ENCODE assay signal across 8 mouse cellular contexts in genomic region chr16:91464594-91465504, GRCm38 (mm10). TPM values are rescaled to one million over a fixed set of nuclear protein-coding genes. Genes with fewer than 3 reads are reported as not detected.
DNase-seq lines count a peak whose midpoint lies in the region; ATAC-seq lines count a peak whose summit lies in the region.

No protein-coding gene starts in this region.

- H3K27me3 ChIP-seq in forebrain, embryonic 14.5 days (replicated peaks; ENCODE audit: control insufficient read depth, insufficient read depth, low read length) = no peaks in the 10 kb centered on the region
- H3K27me3 ChIP-seq in liver, embryonic 16.5 days (ENCODE audit: control insufficient read depth, insufficient read depth, low read depth, low read length) = no peaks in the 10 kb centered on the region
- no peaks in the 10 kb centered on the region for H3K27me3 ChIP-seq in neural tube, embryonic 13.5 days

- peak overlapping the region; percentile 71 for H3K9ac ChIP-seq in forebrain, embryonic 14.5 days (ENCODE audit: low read length)
- peak overlapping the region; percentile 92 for H3K9ac ChIP-seq in liver, embryonic 16.5 days (ENCODE audit: low read depth, low read length)
- peak overlapping the region; percentile 82 for H3K9ac ChIP-seq in neural tube, embryonic 13.5 days

- no peaks in the 10 kb centered on the region for H3K9me3 ChIP-seq in forebrain, embryonic 14.5 days (replicated peaks; ENCODE audit: control insufficient read depth, low read length)
- no peaks in the 10 kb centered on the region for H3K9me3 ChIP-seq in liver, embryonic 16.5 days (replicated peaks; ENCODE audit: control insufficient read depth, low read length)
- no peaks in the 10 kb centered on the region for H3K9me3 ChIP-seq in neural tube, embryonic 13.5 days

- H3K27ac ChIP-seq in forebrain, embryonic 14.5 days (ENCODE audit: low read depth, low read length) = peak overlapping the region; percentile 79
- H3K27ac ChIP-seq in liver, embryonic 16.5 days (ENCODE audit: low read length) = peak overlapping the region; percentile 94
- peak overlapping the region; percentile 87 for H3K27ac ChIP-seq in neural tube, embryonic 13.5 days (replicated peaks)

- peak overlapping the region; percentile 59 for H3K4me3 ChIP-seq in forebrain, embryonic 14.5 days (ENCODE audit: low read depth, low read length)
- H3K4me3 ChIP-seq in liver, embryonic 16.5 days (ENCODE audit: low read depth, low read length) = peak overlapping the region; percentile 80
- peak overlapping the region; percentile 68 for H3K4me3 ChIP-seq in neural tube, embryonic 13.5 days

- no peaks in the 10 kb centered on the region for H3K36me3 ChIP-seq in forebrain, embryonic 14.5 days (ENCODE audit: control insufficient read depth, insufficient read depth, low read length)
- H3K36me3 ChIP-seq in liver, embryonic 16.5 days (ENCODE audit: control insufficient read depth, insufficient read depth) = peaks cover 18% of the 10 kb centered on the region
- H3K36me3 ChIP-seq in neural tube, embryonic 13.5 days = no peaks in the 10 kb centered on the region

- peaks cover 17% of the 10 kb centered on the region for H3K4me1 ChIP-seq in forebrain, embryonic 14.5 days (ENCODE audit: control insufficient read depth, insufficient read depth, low read length)
- peaks cover 54% of the 10 kb centered on the region for H3K4me1 ChIP-seq in liver, embryonic 16.5 days (ENCODE audit: control insufficient read depth, low read depth, low read length)
- H3K4me1 ChIP-seq in neural tube, embryonic 13.5 days (replicated peaks) = peaks cover 25% of the 10 kb centered on the region

- WGBS in forebrain, embryonic 14.5 days = 2% methylated on average over 43 of the region's 44 CpGs
- 4% methylated on average over 44 of the region's 44 CpGs for WGBS in large intestine, adult 2 months
- WGBS in liver, embryonic 16.5 days (ENCODE audit: insufficient replicate concordance) = 1% methylated on average over 44 of the region's 44 CpGs
- whole genome bisulfite sequencing in neural tube, embryonic 13.5 days = 2% methylated on average over 44 of the region's 44 CpGs

- peak; percentile 96 for DNase-seq in ES-CJ7 (ENCODE audit: low read depth, low spot score)
- peak; percentile 81 for DNase-seq in cerebellum, adult 11 months
- DNase-seq in forebrain, embryonic 14.5 days (ENCODE audit: low spot score) = peak; percentile 90
- DNase-seq in heart, postnatal 14 days = peak; percentile 87 to 90
- DNase-seq in large intestine, adult 2 months (ENCODE audit: low read depth, low spot score) = peak; percentile 45
- DNase-seq in telencephalon, adult 2 months (ENCODE audit: low read depth, low spot score) = peak; percentile 83

- peak; percentile 96 for ATAC-seq in forebrain, embryonic 14.5 days
- peak; percentile 89 for ATAC-seq in liver, embryonic 16.5 days (ENCODE audit: low read depth)
- peak; percentile 94 for ATAC-seq in neural tube, embryonic 13.5 days (ENCODE audit: low read depth)

- peak overlapping the region; percentile 91 for H3K4me2 ChIP-seq in forebrain, embryonic 14.5 days (ENCODE audit: low read length)
- H3K4me2 ChIP-seq in liver, embryonic 16.5 days (ENCODE audit: low read depth, low read length) = peak overlapping the region; percentile 68
- peak overlapping the region; percentile 88 for H3K4me2 ChIP-seq in neural tube, embryonic 13.5 days

- intact Hi-C loops in heart, postnatal 14 days (cut with DNase I) = no loop called here

RNA-seq across cellular contexts. Expression of gene Ifnar1, which starts 20.2 kb away (rescaled TPM):
- polyA plus RNA-seq in forebrain, embryonic 14.5 days (2014; fragmentation: Nextera tagmentation; extraction: Ambion mirVana) = 40.4 and 45.6 TPM in 2 replicates
- total RNA-seq in heart, postnatal 14 days (2021) = 10 to 100 TPM; 36.6 to 42.0 TPM
- 16.9 and 23.1 TPM in 2 replicates for polyA plus RNA-seq in large intestine, adult 2 months (2012; rRNA removed)
- polyA plus RNA-seq in liver, embryonic 16.5 days (2015; fragmentation: Nextera tagmentation; extraction: Ambion mirVana) = 21.3 and 25.0 TPM in 2 replicates
- polyA plus RNA-seq in neural tube, embryonic 13.5 days (2015; fragmentation: Nextera tagmentation; extraction: Ambion mirVana) = 46.5 and 50.4 TPM in 2 replicates

RNA-seq across cellular contexts. Expression of gene Il10rb, which starts 58.9 kb away (rescaled TPM):
- 7.7 and 10.5 TPM in 2 replicates for polyA plus RNA-seq in forebrain, embryonic 14.5 days (2014; fragmentation: Nextera tagmentation; extraction: Ambion mirVana)
- 10 to 100 TPM; 86.4 to 94.7 TPM for total RNA-seq in heart, postnatal 14 days (2021)
- 54.1 and 74.1 TPM in 2 replicates for polyA plus RNA-seq in large intestine, adult 2 months (2012; rRNA removed)
- 32.3 and 33.6 TPM in 2 replicates for polyA plus RNA-seq in liver, embryonic 16.5 days (2015; fragmentation: Nextera tagmentation; extraction: Ambion mirVana)
- 11.8 and 13.1 TPM in 2 replicates for polyA plus RNA-seq in neural tube, embryonic 13.5 days (2015; fragmentation: Nextera tagmentation; extraction: Ambion mirVana)

Comparison
In these comparisons a context has a peak if more than half of its experiments do, and no peak if none do; other contexts are left out.
1. Peak in every context shown above with its lines: DNase-seq, ATAC-seq, H3K4me3 ChIP-seq and H3K27ac ChIP-seq.
2. DNase-seq: peak in every context shown above with its lines; median percentile 96 in ES-CJ7; 90 in forebrain, embryonic 14.5 days; 88 in heart, postnatal 14 days; 83 in telencephalon, adult 2 months; 81 in cerebellum, adult 11 months; 45 in large intestine, adult 2 months.